Mouse (Mus musculus) thymus, adult 2 months (tissue): ENCODE measurements around the gene Zfp143.

Source experiments
- CTCF ChIP-seq: fragments of 200-500 bp; IDR thresholded peaks from 2 replicates; pipeline ENCODE4 v1.5.1; 2012; ENCODE audit warnings: mild to moderate bottlenecking, control low read depth, low read length, moderate library complexity, borderline replicate concordance; ENCODE audit not compliant: control insufficient read depth, poor library complexity, insufficient read depth; ENCODE audit errors: extremely low read depth
- POLR2A ChIP-seq: fragments of 200-500 bp; IDR thresholded peaks from 2 replicates; pipeline ENCODE4 v1.6.1; 2012; ENCODE audit warnings: mild to moderate bottlenecking, low read length, control low read depth, moderate library complexity; ENCODE audit not compliant: control insufficient read depth, poor library complexity, insufficient read depth; ENCODE audit errors: extremely low read depth

DNA sequence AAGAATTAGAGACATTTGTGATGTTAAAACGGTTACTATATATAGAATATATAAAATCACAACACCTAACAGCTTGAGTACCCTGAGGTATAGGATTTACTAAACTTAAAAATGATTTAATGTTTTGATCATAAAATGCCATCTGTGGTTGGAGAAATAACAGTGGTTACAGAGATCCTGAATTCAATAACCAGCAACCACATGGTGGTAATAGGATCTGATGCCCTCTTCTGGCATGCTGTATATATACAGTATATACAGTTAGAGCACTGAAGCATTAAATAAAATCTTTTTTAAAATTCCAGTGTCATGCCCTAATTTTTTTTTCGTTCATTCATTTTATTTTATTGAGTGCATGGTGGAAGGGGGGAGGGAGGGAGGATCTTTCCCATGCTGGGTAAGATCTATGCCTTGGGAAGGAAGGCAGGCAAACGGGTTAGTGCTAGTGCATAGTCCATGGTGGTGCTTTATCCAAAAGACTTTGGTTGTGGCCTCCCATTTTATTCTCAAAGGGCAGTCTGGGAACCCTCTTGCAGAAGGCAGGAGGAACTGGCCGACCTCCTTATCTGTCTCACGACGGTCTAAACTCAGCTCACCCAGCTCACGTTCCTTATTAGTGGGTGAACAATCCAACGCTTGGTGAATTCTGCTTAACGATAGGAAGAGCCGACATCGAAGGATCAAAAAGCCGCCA is 1.8 kb upstream of the Zfp143 start:
- no peak for TF ChIP-seq POLR2A
- TF ChIP-seq CTCF = no peak
